Mouse (Mus musculus): ENCODE measurements around the gene Evpl.
"Not testable (repeated sequence)": the region's sequence is repeated elsewhere in the genome, so short reads cannot be mapped to it uniquely, and the experiment has no call there.

The Evpl gene

DNA sequence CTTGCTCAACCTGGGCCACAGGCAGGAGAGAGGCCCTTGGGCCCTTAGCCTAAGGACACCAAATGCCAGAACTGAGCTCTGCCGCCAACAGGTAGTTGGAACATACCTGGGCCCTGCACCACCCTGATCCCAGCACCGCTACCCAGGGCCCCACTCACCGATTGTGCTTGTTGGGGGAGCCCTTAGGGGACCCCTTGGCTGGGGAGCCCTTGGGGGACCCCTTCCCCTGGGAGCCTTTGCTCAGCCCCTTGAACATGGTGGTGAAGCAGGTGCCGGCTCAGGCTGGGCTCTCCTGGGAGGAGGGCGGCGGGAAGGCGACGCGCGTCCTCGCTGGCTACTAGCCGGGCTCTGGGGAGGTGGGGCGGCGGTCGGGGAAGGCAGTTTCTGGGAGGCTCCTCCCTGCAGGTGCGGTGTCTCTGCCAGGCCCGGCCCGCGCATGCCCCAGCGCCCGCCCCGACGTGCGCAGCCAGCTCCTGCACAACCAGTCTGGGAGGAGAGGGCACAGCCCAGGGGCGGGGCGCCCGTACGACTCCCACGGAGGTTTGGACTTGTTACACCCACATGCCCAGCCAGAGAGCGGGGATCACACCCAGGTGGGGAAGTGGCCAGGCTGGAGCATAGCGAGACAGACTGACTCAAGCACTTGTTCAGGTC is at the start of gene Evpl:
Evpl (minus strand) TSS at position 336 of the 654 bp plus-strand sequence.
- DNase-seq (ENCODE audit: low spot score in 2 of 2), result peak in 1 of 2 experiments; percentile 50

DNA sequence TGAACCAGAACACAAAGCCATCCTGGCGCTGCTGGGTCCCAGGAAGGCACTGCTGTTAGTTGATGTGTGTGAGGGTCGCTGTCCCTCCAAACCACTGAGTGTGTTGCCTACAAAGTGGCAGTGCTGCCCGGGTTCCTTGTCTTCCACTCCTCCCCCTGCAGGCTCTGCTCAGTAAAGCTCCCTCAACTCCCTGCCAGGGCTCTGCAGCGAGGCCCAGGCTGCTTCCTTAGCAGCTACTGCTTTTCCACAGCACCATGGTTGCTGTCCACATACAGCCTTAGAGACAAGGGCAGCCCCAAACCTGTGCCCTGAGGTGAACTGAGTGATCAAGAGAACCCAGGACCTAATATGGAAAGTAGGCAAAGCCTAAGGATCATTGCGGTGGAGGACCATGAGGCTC is 49.5 kb upstream of the Evpl start:
- peak in 1 of 2 experiments; percentile 22 for DNase-seq (ENCODE audit: low spot score in 2 of 2)

DNA sequence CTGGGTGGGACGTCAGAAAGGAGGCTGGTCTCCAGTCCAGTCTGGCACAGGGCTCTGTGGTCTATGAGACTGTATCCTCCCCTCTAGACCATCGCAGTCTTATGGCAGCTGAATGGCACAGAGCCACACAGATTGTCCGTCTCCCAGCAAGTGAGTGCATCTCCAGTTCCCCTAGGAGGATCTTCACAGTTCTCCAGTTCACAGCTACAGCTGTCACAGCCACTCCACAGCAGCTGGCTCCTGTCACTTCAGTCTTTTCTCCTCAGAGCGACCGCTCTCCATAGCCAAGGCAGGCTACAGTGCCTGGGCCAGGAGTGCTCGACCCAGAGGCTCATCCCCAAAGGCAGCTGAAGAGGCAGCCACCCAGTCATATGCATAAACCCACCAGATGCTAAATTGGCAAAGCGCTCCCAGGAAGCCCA is 47.9 kb upstream of the Evpl start:
- no peak for DNase-seq (ENCODE audit: low spot score in 2 of 2)

DNA sequence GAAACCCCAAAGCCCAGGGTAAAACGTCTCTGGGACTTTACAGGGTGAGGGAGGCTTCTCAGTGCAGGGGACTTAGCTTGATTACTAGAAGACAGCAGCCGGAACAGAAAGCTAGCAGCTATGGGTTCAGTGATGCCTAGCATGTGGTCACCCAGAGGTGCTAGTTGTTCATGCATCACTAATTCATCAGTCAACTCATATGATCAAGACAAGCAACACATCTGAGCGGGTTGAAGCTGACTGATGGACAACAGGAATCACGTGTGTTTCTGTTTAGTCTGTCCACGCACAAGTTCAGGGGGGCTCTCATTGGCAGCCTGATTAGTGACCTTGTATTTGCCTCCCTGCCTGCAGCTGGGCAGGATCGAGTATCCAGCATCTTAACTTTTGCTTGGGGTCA is 46.1 kb upstream of the Evpl start:
- DNase-seq (ENCODE audit: low spot score in 2 of 2), result peak in 1 of 2 experiments; percentile 15

DNA sequence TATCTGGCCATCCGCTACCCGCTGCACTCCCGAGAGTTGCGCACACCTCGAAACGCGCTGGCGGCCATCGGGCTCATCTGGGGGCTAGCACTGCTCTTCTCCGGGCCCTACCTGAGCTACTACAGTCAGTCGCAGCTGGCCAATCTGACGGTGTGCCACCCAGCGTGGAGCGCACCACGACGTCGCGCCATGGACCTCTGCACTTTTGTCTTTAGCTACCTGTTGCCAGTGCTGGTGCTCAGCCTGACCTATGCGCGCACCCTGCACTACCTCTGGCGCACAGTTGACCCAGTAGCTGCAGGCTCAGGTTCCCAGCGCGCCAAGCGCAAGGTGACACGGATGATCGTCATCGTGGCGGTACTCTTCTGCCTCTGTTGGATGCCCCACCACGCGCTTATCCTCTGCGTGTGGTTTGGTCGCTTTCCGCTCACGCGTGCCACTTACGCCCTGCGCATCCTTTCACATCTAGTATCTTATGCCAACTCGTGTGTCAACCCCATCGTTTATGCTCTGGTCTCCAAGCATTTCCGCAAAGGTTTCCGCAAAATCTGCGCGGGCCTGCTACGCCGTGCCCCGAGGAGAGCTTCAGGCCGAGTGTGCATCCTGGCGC is 45.1 kb upstream of the Evpl start:
- DNase-seq (ENCODE audit: low spot score in 2 of 2), result peak in 1 of 2 experiments; percentile 18

DNA sequence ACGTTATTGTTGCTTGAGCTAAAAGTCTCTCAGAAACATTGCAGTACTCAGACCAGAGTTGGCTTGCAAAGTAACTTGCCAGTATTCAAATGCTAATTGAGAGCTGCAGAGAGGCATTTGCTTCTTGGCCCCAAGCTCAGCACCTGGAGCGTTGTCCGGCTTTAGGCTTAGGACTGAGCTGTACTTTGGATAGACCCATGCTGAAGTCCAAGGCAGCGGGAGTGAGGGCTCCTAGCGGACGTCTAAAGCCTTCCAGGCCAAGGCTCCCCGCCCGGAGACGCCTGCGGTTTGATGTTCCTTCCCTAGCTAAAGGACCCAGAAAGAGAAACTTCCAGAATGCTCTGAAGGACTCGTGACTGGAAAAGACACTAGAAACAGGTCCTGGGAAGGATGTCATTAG is 44.2 kb upstream of the Evpl start:
- DNase-seq (ENCODE audit: low spot score in 2 of 2), result peak in 1 of 2 experiments; percentile 16

DNA sequence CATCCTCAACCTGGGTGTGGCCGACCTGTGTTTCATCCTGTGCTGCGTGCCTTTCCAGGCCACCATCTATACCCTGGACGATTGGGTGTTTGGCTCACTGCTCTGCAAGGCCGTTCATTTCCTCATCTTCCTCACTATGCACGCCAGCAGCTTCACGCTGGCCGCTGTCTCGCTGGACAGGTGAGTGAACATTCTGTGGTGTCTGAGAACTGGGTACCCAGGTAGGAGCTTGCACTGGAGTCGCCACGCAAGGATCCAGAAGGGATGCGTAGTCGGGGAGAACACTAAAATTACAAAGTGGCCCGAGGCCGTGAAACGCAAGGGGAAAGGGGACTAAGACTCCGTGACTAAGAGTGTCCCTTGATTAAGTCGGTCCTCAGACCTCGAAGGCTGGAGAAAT is 43.8 kb upstream of the Evpl start:
- peak in 1 of 2 experiments; percentile 10 for DNase-seq (ENCODE audit: low spot score in 2 of 2)

DNA sequence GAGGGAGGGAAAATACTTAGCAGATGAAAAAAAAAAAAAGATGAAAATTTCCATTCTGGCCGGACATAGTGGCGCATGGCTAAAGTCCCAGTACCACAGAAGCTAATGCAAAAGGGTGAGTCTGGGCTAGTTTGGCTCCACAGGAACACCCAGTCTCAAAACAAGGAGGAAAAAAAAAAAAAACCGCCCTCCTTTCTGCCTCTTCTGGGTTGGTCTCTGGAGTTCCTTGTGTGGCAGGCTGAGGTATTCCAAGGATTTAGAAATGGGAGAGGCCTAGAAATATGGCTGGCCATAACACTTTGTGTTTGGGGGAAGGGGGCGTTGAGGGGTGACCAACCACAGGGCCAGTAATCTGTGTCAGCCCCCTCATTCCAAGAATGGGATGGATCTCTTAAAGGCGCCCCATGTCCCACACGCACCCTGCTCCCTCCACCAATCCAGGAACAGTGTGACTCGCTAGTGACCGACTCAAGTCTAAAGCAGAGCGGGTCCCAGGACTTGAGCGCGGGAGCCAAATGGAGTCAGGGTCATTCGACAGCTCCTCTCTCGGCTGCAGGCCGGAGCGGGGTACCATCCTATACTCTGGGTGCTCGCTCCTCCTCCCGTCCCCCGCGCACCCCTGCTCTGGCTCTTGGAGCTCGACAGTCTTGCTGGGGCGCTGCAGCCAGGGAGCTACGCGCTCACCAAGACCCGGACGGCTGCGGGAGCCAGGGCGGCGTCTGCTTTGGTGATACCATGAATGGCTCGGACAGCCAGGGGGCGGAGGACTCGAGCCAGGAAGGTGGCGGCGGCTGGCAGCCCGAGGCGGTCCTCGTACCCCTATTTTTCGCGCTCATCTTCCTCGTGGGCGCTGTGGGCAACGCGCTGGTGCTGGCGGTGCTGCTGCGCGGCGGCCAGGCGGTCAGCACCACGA is 43.1 kb upstream of the Evpl start, which contains the start of gene Galr2:
Galr2 (plus strand) TSS at position 189 of the 913 bp plus-strand sequence.
- peak in 1 of 2 experiments; percentile 19 for DNase-seq (ENCODE audit: low spot score in 2 of 2)

DNA sequence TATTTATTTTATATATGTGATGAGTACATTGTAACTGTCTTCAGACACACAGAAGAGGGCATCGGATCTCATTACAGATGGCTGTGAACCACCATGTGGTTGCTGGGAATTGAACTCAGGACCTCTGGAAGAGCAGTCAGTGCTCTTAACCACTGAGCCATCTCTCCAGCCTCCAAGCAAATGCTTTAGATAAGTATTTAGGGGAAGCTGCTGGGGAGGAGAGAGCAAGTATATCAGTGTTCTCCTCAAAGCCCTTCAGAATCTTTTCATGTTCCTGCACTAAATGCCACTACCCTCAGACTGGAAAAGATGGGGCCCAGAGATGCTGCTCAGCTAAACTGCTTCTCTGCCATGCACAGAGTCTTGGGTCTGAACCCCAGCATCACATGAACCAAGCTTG is 39.3 kb upstream of the Evpl start:
- not testable (repeated sequence) for DNase-seq (ENCODE audit: low spot score in 2 of 2)

DNA sequence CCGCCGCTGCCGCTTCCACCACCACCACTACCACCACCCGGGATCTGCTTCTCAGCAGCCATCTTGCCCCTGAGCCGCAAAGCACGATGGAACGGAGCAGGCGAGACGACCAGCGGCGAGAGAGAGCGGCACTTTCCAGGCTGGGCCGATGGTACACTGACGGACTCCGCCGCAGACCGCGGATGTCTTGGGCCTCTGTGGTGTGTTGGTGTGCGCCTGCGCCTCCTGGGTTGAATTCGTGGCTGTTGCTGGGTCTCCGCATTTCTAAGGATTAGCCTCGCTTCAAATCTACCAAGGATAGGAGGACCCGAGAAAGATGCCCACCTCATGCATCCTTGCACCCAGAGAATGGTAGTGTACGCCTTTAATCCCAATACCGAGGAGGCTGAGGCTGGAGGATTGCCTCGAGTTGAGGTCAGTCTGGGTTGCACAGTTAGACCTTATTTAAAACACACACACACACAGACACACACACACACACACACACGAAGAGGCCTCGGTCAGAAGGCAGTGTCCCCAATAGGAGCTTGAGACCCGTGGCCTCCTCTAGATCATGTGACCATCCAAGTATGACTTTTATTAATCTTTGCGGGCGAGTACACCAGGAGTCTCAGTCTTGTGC is 36.3 kb upstream of the Evpl start, which contains the start of gene Srp68:
Srp68 (minus strand) TSS at position 173 of the 622 bp plus-strand sequence.
- DNase-seq (ENCODE audit: low spot score in 2 of 2), result peak; percentile 90 to 95

DNA sequence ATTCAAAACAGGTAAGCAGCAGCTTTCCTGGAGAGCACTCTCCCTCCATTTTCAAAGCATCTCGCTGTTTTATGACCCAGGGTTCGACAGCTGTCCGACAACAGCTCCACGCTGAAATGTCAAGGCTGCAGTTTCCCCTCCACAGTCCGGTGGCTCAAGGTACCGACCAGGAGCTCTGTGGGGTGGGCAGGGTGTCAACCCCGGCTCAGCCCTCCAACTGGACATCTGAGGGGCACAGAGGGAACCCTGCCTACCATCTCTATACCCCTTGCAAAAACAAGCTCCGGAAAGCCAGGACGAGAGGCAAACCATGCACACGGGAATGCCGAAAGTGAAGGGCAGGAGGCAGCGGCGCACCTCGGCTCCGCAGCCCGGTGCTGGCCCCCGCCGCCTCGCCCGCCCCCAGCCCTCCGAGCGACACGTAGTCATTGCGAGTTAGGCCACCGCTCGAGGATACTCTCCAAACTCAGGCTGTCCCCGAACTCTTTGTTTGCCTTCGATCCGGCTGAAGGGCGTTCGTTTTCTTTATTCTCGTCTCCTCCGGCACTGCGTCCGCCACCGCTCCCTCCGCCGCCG is 35.7 kb upstream of the Evpl start:
- DNase-seq (ENCODE audit: low spot score in 2 of 2), result no peak

DNA sequence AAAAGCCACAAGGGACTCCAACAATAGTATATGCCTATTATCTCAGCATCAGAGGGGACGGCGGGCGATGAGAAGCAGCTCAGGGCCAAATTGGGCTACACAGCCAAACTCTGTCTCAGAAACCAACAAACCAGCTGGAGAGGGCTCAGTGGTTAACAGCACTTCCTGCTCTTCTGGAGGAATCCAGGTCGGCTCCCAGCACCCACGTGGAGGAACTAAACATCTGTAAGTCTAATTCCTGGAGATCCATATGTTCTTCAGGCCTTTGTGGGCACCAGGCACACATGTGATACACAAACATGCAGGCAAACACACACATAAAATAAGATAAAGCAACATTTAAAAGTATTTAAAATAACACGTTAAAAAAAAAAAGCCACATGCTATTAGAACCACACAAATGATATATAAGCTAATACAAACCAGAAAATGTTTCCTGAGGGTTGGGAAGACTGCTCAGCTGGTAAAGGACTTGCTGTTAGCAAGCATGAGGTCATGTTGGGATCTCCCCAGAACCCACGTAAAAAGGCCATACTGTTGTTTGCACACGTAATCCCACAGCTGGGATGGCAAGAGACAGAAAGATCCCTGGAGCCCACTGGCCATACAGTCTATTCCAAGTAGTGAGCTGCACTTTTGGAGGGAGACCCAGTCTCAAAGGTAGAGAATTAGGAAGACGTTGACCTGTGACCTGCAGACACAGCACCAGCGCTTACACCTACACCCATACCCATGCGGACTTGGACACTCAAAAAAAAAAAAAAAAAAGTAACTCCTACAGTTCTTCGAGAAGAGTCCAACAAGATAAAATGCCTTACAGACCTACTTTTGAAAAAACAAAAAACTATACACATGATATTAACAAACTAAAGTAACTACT is 35.0 kb upstream of the Evpl start:
- peak in 1 of 2 experiments; percentile 12 for DNase-seq (ENCODE audit: low spot score in 2 of 2)

DNA sequence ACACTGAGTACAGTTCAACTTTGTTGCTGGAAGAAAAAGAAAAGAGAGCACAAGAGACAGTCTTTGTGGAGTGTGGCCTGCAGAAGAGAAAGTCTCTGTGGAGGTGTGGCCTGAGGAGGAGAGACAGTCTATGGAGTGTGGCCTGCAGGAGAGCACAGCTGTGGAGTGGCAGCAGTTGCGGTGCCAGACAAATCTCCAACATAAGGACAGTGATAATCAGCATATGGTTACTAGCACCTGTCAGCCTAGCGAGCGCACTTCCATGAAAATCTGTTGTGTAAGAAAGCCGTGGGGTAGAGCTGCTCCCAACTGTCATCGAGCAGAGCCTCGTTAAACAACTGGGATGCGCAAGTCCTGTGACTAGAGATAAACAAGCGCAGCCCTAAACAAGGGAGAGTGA is 31.7 kb upstream of the Evpl start:
- DNase-seq (ENCODE audit: low spot score in 2 of 2), result no peak

DNA sequence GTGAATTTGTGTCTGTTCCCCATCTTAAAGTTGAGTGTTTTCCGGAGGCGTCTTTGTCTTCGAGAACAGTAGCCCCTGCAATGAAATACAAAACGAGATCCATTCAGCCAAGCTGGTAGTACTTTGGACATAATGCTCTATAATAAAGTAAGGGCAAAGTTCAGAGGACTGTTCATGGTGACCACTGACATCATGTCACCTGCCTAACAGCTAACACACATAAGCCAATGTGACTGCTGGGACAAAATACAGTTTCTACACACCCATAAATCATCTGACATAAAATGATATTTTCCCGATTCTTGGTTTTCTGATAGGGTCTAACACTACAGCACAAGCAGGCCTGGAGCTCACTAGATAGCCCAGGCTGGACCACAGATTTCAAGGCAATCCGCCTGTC is 30.4 kb upstream of the Evpl start:
- no peak for DNase-seq (ENCODE audit: low spot score in 2 of 2)

DNA sequence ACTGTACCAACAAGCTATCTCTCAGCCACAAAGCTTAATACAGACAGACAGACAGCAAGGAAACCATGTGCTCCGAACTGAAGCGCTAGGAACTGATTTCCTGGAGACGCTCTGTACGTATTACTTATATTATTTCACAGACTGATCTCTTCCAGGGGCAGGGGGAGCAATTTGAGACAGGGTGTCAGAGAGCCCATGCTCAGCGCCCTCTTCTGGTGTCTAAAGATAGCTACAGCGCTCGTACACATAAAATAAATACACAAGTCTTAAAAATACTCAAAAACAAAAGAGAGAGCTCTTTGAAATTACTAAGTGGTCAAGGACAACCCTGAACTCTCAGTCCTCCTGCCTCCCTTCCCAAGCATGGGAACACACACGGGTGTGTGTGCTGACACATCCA is 29.8 kb upstream of the Evpl start:
- DNase-seq (ENCODE audit: low spot score in 2 of 2), result peak in 1 of 2 experiments; percentile 11

DNA sequence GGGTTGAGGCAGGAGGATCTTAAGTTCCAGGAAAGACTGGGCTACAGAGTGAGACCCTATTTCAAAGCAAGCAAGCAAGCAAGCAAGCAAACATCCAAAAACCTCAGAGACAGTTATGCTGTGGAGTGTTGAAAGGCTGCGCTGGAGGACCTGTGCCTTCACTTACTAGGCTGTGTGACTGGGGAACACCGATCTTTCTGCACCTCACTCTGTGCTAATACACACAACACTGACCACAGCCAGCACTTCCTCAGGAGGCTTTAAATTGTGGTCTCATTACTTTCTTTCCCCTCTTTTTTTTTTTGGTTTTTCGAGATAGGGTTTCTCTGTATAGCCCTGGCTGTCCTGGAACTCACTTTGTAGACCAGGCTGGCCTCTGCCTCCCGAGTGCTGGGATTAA is 28.0 kb upstream of the Evpl start:
- DNase-seq (ENCODE audit: low spot score in 2 of 2), result no peak

DNA sequence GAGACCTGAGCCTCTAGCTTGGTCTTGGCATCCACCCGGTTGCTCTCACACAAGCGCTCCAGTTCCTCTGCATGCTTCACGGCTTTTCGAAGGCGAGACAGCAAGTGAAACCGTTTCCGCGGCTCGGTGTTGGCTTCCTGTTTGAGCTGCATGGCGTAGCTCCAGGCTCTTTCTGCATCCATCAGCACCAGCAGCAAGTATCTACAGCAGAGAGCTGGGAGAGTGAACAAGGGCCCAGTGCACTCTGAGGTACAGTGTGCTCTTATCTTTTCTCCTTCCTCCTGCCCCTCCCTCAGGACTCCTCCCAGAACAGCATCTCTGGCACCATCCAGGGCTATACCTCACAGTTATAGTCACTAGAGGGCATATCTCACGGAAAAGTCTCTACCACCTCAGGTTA is 27.5 kb upstream of the Evpl start:
- peak in 1 of 2 experiments; percentile 35 for DNase-seq (ENCODE audit: low spot score in 2 of 2)

DNA sequence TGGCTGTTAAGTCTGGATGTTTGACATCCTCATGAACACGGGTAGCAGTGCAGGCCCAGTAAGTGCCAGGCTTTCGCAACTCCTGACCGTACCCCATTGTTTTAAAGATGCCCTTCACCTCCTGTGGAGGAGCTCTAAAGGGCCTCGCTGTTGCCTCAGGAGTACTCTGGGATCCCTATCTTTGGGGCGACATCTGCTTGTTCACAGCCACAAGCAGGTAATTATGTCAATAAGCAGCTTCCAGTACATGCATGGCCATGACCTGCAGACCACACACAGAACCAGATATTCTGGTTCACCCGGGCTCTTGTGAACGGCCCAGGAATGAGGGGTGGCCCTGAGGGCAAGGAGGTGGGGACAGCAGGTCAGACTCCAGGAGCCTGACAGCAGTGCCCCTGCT is 22.4 kb upstream of the Evpl start:
- peak in 1 of 2 experiments; percentile 10 for DNase-seq (ENCODE audit: low spot score in 2 of 2)

DNA sequence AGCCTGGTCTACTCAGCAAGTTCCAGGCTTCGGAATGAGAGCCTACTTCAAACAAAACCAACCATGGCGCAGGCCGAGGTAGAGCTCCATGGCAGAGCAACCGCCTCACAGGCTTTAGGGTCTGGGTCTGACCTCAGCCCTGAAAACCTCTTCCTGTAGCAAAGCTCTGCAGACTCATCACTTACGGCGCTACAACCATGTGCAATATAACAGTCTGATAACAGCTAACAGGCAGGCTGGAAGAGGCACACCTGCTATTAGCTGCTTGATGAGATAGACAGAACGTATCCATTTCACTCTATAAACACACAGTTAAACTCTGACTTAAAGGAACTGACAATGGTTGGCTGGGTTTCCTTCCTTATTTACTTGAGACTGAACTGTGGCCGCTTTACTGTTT is 21.6 kb upstream of the Evpl start:
- DNase-seq (ENCODE audit: low spot score in 2 of 2), result peak in 1 of 2 experiments; percentile 10

DNA sequence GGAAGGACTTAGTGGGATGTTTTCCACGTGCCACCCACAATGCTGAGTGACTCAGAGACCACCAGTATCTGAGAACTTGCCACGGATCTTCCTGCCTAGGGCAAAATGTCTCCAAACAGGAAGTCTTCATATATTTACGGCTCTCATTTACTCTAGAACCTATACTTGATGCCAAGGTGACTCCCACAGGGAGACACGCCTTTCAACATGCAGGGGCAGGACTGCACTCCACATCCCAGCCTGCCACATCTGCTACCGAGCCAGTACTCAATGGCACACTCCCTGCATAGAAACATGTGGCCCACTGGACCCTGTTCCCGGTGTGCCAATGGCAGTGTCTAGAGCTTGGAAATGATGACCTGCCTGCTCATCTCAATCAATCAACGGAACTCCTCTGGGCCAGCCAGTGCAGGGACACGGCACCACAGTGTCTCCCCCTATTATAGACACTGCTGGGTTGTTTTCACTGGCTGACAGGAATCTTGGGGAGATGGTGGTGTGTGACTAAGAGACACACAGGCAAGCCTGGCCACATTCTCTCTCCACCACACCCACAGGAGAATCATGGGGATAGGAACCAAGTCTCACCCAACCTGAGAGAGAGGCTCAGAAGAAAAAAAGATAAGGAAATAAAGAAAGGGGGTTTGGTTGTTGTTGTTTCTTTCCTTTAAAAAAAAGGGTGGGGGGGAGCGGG is 18.3 kb upstream of the Evpl start:
- no peak for DNase-seq (ENCODE audit: low spot score in 2 of 2)
